Mouse (Mus musculus): ENCODE results near the gene 2310022A10Rik.

Gene 2310022A10Rik

GRCm38 (mm10) chr7:27541431-27541830 is 11.6 kb upstream of the 2310022A10Rik start:
- DNase-seq: no peak

GRCm38 (mm10) chr7:27541922-27542321 is 11.1 kb upstream of the 2310022A10Rik start:
- DNase-seq: no peak

- DNase-seq: peak; percentile 77
Observed at GRCm38 (mm10) chr7:27542392-27543033, 10.5 kb upstream of the 2310022A10Rik start.

GRCm38 (mm10) chr7:27543065-27543464 is 10.0 kb upstream of the 2310022A10Rik start:
- no peak for DNase-seq

- no peak for DNase-seq
Observed at GRCm38 (mm10) chr7:27543851-27544250, 9.2 kb upstream of the 2310022A10Rik start.

- no peak for DNase-seq
Observed at GRCm38 (mm10) chr7:27544675-27545370, 8.2 kb upstream of the 2310022A10Rik start.

- peak; percentile 27 for DNase-seq
Observed at GRCm38 (mm10) chr7:27549597-27549996, 3.4 kb upstream of the 2310022A10Rik start.

GRCm38 (mm10) chr7:27552070-27552469 is 963 bp upstream of the 2310022A10Rik start:
- DNase-seq: no peak

GRCm38 (mm10) chr7:27560291-27560887 is 7.4 kb downstream of the 2310022A10Rik start:
- DNase-seq: no peak

GRCm38 (mm10) chr7:27560978-27561377 is 7.9 kb downstream of the 2310022A10Rik start:
- DNase-seq: no peak

GRCm38 (mm10) chr7:27569580-27570224 is 16.7 kb downstream of the 2310022A10Rik start:
- no peak for DNase-seq

- DNase-seq: no peak
Observed at GRCm38 (mm10) chr7:27572133-27572532, 19.1 kb downstream of the 2310022A10Rik start.

- no peak for DNase-seq
Observed at GRCm38 (mm10) chr7:27574124-27574880, 21.3 kb downstream of the 2310022A10Rik start.

GRCm38 (mm10) chr7:27576914-27577313 is 23.9 kb downstream of the 2310022A10Rik start:
- DNase-seq: peak; percentile 58

GRCm38 (mm10) chr7:27577589-27577988 is 24.6 kb downstream of the 2310022A10Rik start:
- no peak for DNase-seq

GRCm38 (mm10) chr7:27578465-27578864 is 25.4 kb downstream of the 2310022A10Rik start:
- no peak for DNase-seq

- no peak for DNase-seq
Observed at GRCm38 (mm10) chr7:27580380-27581174, 27.5 kb downstream of the 2310022A10Rik start.

GRCm38 (mm10) chr7:27586861-27587260 is 33.8 kb downstream of the 2310022A10Rik start:
- DNase-seq: no peak

- no peak for DNase-seq
Observed at GRCm38 (mm10) chr7:27587741-27588140, 34.7 kb downstream of the 2310022A10Rik start.

- DNase-seq: no peak
Observed at GRCm38 (mm10) chr7:27590088-27590487, 37.1 kb downstream of the 2310022A10Rik start.

- no peak for DNase-seq
Observed at GRCm38 (mm10) chr7:27590566-27591213, 37.7 kb downstream of the 2310022A10Rik start.

Measured in kidney, adult 9 months (tissue).